Mouse (Mus musculus) hindbrain, embryonic 12.5 days (tissue): ENCODE measurements around the gene Gck. TPM values are rescaled to one million over a fixed set of nuclear protein-coding genes. Genes with fewer than 3 reads are reported as not detected.
A peak's percentile ranks its signal among the peaks of the same experiment; 100 is the strongest.

Experiments used
- ATAC-seq: fragments of 200-750 bp; cut with Nextera tagmentation; 2 replicates; pipeline ENCODE4 v1.8.0; 2017; ENCODE audit warnings: moderate TSS enrichment; ENCODE audit not compliant: low FRiP score
- H3K27ac ChIP-seq: fragments of 300-500 bp; sonication (generic); 2 replicates; pipeline ENCODE4 v1.5.1; 2016; ENCODE audit warnings: mild to moderate bottlenecking
- H3K27me3 ChIP-seq: fragments of 300-500 bp; sonication (generic); 2 replicates; pipeline ENCODE4 v1.6.1; 2016; ENCODE audit warnings: mild to moderate bottlenecking
- H3K36me3 ChIP-seq: fragments of 300-500 bp; sonication (generic); 2 replicates; pipeline ENCODE4 v1.6.1; 2016; ENCODE audit warnings: mild to moderate bottlenecking
- H3K4me1 ChIP-seq: fragments of 300-500 bp; sonication (generic); 2 replicates; pipeline ENCODE4 v1.6.1; 2016
- H3K4me2 ChIP-seq: fragments of 300-500 bp; sonication (generic); replicated peaks from 2 replicates; pipeline ENCODE4 v1.6.1; 2016; ENCODE audit warnings: mild to moderate bottlenecking
- H3K4me3 ChIP-seq: fragments of 300-500 bp; sonication (generic); 2 replicates; pipeline ENCODE4 v1.5.1; 2016; ENCODE audit warnings: mild to moderate bottlenecking
- H3K9ac ChIP-seq: fragments of 300-500 bp; sonication (generic); 2 replicates; pipeline ENCODE4 v1.6.1; 2016; ENCODE audit warnings: mild to moderate bottlenecking, moderate library complexity
- H3K9me3 ChIP-seq: fragments of 300-500 bp; sonication (generic); replicated peaks from 2 replicates; pipeline ENCODE4 v1.6.1; 2016; ENCODE audit warnings: mild to moderate bottlenecking
- WGBS: fragments of 180-500 bp; shearing (Covaris S2); methylation state at CpG from one replicate; pipeline ENCODE4 v1.1.7; 2016; 5-methylcytosine and 5-hydroxymethylcytosine counted together
- polyA plus RNA-seq: library from polyadenylated mRNA; unstranded; fragments of >200 nt; fragmentation: Nextera tagmentation; extraction: Ambion mirVana; gene quantifications from 2 replicates; pipeline ENCODE4 v1.2.1, GENCODE M21; 2016

Gck gene
- polyA plus RNA-seq, 1 experiment from 2014 or later: 3.6 TPM

GRCm38 (mm10) chr11:5862394-5863105 lies 87.3 kb downstream of the Gck start:
- WGBS: 24% methylated on average over 15 of the region's 15 CpGs

DNA sequence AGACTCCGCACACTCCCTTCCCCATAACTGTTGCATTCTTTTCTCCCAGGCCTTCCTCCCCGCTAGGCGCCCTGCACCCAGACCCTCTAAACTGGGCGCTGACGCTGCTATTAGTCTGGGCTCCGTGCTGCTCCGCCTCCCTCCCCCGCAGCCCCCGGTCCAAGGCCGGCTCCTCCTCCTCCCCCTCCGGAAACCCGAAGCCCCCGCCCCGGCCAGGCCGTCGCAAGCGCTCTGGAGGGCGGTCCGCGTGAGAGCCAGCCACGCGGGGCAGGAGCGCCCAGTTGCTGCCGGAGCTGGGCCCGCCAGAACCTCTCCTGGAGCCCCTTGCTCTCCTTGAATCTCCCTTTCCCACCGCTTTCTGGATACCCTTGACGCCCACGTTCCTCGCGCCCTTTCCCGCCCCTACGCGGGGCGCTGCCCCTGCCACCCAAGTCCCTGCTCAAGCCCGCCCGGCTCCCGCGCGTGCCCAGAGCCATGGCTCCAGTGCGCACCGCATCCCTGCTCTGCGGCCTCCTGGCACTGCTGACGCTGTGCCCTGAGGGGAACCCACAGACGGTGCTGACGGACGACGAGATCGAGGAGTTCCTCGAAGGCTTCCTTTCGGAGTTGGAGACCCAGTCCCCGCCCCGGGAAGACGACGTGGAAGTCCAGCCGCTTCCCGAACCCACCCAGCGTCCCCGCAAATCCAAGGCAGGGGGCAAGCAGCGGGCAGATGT lies 88.0 kb downstream of the Gck start, which contains the start of gene Aebp1:
TSS of gene Aebp1 (plus strand) at position 270 of the 716 bp plus-strand sequence.
- no peak within 1 kb of the TSS for H3K27ac ChIP-seq
- H3K4me1 ChIP-seq: peaks cover 18% of the 10 kb centered on the region
- peak within 1 kb of the TSS; percentile 38 for H3K4me3 ChIP-seq
- no peaks in the 10 kb centered on the region for H3K9me3 ChIP-seq
- ATAC-seq: no peak
- H3K36me3 ChIP-seq: no peaks in the 10 kb centered on the region
- peaks cover 47% of the 10 kb centered on the region for H3K27me3 ChIP-seq
- peak within 1 kb of the TSS; percentile 47 for H3K9ac ChIP-seq
- 2% methylated on average over 59 of the region's 59 CpGs for WGBS
- H3K4me2 ChIP-seq: peak within 1 kb of the TSS; percentile 60

More at GRCm38 (mm10) chr11:5862394-5863105, 87.3 kb downstream of the Gck start:
- Histone ChIP-seq H3K9me3 (no peaks in the 10 kb centered on the region), H3K36me3 (no peaks in the 10 kb centered on the region), H3K27me3 (peaks cover 47% of the 10 kb centered on the region), H3K27ac (no peak overlapping the region), H3K4me3 (peak overlapping the region; percentile 38), H3K9ac (peak overlapping the region; percentile 47), H3K4me2 (peak overlapping the region; percentile 60), H3K4me1 (peaks cover 18% of the 10 kb centered on the region)
- no peak for ATAC-seq

DNA sequence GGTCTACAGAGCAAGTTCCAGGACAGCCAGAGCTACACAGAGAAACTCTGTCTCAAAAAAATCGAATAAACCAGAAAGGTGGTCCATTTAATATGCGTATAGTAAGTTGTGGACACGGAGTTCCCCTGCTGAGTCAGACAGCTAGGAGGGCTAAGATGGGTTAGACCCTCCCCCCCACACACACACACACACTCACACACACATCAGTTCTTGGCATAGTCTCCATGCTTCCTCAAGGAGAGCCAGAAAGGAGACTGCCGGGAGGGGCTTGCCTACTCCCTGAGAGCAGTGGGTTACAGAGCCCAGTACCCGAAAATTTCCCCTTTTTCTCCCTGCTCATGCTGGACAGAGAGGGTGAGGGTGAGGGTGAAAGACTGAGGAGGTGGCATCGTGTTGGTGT lies 89.2 kb downstream of the Gck start:
- Histone ChIP-seq H3K4me3 (no peak overlapping the region), H3K4me1 (peaks cover 23% of the 10 kb centered on the region), H3K9ac (no peak overlapping the region), H3K27ac (no peak overlapping the region), H3K4me2 (no peak overlapping the region), H3K36me3 (no peaks in the 10 kb centered on the region), H3K27me3 (peaks cover 47% of the 10 kb centered on the region), H3K9me3 (no peaks in the 10 kb centered on the region)
- no peak for ATAC-seq
- WGBS: 56% methylated on average over 6 of the region's 6 CpGs

GRCm38 (mm10) chr11:5859883-5860550 lies 89.9 kb downstream of the Gck start:
- ATAC-seq: no peak
- Histone ChIP-seq H3K4me3 (no peak overlapping the region), H3K27ac (no peak overlapping the region), H3K4me2 (no peak overlapping the region), H3K27me3 (peaks cover 47% of the 10 kb centered on the region), H3K36me3 (no peaks in the 10 kb centered on the region), H3K9me3 (no peaks in the 10 kb centered on the region), H3K4me1 (peaks cover 23% of the 10 kb centered on the region), H3K9ac (no peak overlapping the region)
- 85% methylated on average over 13 of the region's 13 CpGs for WGBS

- H3K4me1 ChIP-seq: peaks cover 23% of the 10 kb centered on the region
- no peaks in the 10 kb centered on the region for H3K9me3 ChIP-seq
- no peak for ATAC-seq
- 86% methylated on average over 1 of the region's 1 CpGs for WGBS
- H3K27me3 ChIP-seq: peaks cover 41% of the 10 kb centered on the region
- H3K27ac ChIP-seq: no peak overlapping the region
- no peaks in the 10 kb centered on the region for H3K36me3 ChIP-seq
- H3K4me3 ChIP-seq: no peak overlapping the region
- no peak overlapping the region for H3K9ac ChIP-seq
- H3K4me2 ChIP-seq: no peak overlapping the region
Measured at GRCm38 (mm10) chr11:5858723-5859122, 91.2 kb downstream of the Gck start.

GRCm38 (mm10) chr11:5856479-5857130 lies 93.3 kb downstream of the Gck start:
- no peaks in the 10 kb centered on the region for H3K9me3 ChIP-seq
- H3K27ac ChIP-seq: no peak overlapping the region
- no peak overlapping the region for H3K9ac ChIP-seq
- peaks cover 9% of the 10 kb centered on the region for H3K4me1 ChIP-seq
- H3K36me3 ChIP-seq: no peaks in the 10 kb centered on the region
- H3K4me3 ChIP-seq: no peak overlapping the region
- H3K27me3 ChIP-seq: peaks cover 20% of the 10 kb centered on the region
- 74% methylated on average over 8 of the region's 8 CpGs for WGBS
- no peak for ATAC-seq
- no peak overlapping the region for H3K4me2 ChIP-seq

DNA sequence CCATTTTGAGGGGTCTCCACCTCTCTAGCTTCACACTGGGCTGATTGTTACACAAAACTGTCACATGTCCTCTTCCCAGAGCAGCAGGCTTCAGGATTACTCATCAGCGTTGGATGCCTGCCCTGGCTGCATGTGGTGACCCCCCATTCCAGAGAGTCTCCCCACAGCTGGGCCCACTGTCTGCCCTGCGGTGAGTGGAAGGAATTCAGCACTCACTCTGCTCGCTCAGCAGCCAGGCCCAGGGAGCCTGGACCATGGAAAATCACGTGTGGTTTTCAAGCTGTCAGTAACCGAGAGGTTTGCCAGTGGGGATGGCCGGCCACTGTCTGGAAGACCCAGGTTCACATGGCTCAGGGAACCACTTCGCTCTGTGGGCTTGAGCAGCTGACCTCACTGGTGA lies 94.0 kb downstream of the Gck start:
- ATAC-seq: no peak
- H3K4me3 ChIP-seq: no peak overlapping the region
- peaks cover 4% of the 10 kb centered on the region; the same call in 1 of the 2 replicates for H3K4me1 ChIP-seq
- no peak overlapping the region for H3K9ac ChIP-seq
- H3K9me3 ChIP-seq: no peaks in the 10 kb centered on the region
- H3K27me3 ChIP-seq: peaks cover 13% of the 10 kb centered on the region
- H3K4me2 ChIP-seq: no peak overlapping the region
- H3K36me3 ChIP-seq: no peaks in the 10 kb centered on the region
- 39% methylated on average over 7 of the region's 7 CpGs for WGBS
- no peak overlapping the region for H3K27ac ChIP-seq

DNA sequence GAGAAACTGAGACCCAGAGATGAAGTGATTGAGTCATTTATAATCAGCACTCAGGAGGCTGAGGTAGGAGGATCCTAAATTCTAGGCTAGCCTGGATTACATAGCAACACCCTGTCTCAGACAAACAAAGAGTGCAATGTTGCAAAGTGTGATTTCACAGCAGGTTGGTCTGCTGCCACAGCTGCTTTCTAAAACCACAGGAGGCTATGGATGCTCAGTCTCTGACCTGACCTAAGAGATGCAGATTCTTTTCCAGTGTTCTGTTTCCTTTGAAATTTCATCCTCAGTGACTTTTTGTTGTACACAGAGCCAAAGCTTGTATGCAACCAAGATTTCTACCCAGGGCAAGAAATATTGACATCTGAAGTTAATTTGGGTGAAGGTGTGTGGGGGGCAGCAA lies 94.4 kb downstream of the Gck start:
- Histone ChIP-seq H3K4me1 (peaks cover 4% of the 10 kb centered on the region; the same call in 1 of the 2 replicates), H3K36me3 (no peaks in the 10 kb centered on the region), H3K4me2 (no peak overlapping the region)

GRCm38 (mm10) chr11:5852314-5852713 lies 97.6 kb downstream of the Gck start:
- no peak overlapping the region for H3K9ac ChIP-seq
- H3K4me3 ChIP-seq: no peak overlapping the region
- H3K4me1 ChIP-seq: peaks cover 12% of the 10 kb centered on the region
- no peaks in the 10 kb centered on the region for H3K9me3 ChIP-seq
- H3K27ac ChIP-seq: no peak overlapping the region
- 56% methylated on average over 1 of the region's 1 CpGs for WGBS
- no peaks in the 10 kb centered on the region for H3K27me3 ChIP-seq
- no peak overlapping the region for H3K4me2 ChIP-seq
- H3K36me3 ChIP-seq: no peaks in the 10 kb centered on the region
- no peak for ATAC-seq

More for the DNA sequence above, 94.4 kb downstream of the Gck start:
- Histone ChIP-seq H3K9ac (no peak overlapping the region), H3K27me3 (peaks cover 9% of the 10 kb centered on the region), H3K27ac (no peak overlapping the region), H3K9me3 (no peaks in the 10 kb centered on the region), H3K4me3 (no peak overlapping the region)
- ATAC-seq: no peak

DNA sequence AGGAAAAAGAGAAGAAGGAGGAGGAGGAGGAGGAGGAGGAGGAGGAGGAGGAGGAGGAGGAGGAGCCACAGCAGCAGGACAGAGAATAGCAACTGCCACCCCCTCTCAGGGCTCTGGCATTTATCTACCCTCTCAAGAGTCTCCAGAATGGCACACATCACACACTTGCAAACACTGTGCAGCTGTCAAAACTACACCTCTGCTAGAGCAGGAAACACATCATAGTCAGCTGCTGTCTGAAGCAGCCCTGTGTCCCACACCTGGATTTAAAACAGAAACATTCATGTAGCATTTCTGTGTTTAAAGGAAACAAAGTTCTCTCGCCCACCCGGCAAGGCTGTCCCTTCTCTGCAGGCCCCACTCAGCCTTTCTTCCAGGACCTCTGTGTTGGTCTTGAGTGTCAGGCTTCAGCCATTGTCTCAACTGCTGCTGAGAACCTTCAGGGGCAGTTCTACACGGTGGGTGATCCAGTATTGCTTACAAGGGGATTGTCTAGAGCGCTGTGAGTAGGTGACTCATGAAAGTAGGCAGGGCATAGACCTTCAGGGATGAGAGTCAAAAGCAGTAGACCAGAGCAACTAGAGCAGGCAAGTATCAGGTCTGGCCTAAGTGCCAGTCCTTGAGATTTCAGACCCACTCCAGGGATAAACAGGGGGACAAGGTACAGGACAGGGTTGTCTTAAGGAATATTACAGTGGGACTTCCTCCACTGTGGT lies 98.7 kb downstream of the Gck start:
- Histone ChIP-seq H3K27me3 (no peaks in the 10 kb centered on the region), H3K27ac (no peak overlapping the region), H3K4me2 (no peak overlapping the region), H3K4me3 (no peak overlapping the region), H3K9ac (no peak overlapping the region), H3K36me3 (no peaks in the 10 kb centered on the region), H3K4me1 (peaks cover 12% of the 10 kb centered on the region), H3K9me3 (no peaks in the 10 kb centered on the region)
- 54% methylated on average over 4 of the region's 4 CpGs for WGBS
- ATAC-seq: no peak
